Comparison of ENCODE assay signal across 13 mouse cellular contexts in genomic region chr7:66871940-66872511, GRCm38 (mm10). TPM values are rescaled to one million over a fixed set of nuclear protein-coding genes. Genes with fewer than 3 reads are reported as not detected.
DNase-seq lines count a peak whose midpoint lies in the region; ATAC-seq and TF ChIP-seq lines count a peak whose summit lies in the region.
"Had no signal": no experiment of that assay in that cellular context is flagged by ENCODE, and none has a peak within 500 bp of the region (broad histone marks: within the 10 kb centered on the region; RNA-seq: fewer than 3 reads in every experiment).

No protein-coding gene starts in this region.

- intact Hi-C loops in gastrocnemius, adult 2 months (cut with DNase I) = no loop called here

- peak overlapping the region; percentile 47 for H3K4me3 ChIP-seq in gastrocnemius, adult 2 months
- H3K4me3 ChIP-seq in limb, embryonic 11.5 days (ENCODE audit: low read depth, low read length) = no peak overlapping the region
- H3K4me3 ChIP-seq in neural tube, embryonic 15.5 days (replicated peaks) = no peak overlapping the region
- H3K4me3 ChIP-seq: heart, embryonic 13.5 days; liver, embryonic 12.5 days had no signal

- no peaks in the 10 kb centered on the region for H3K27me3 ChIP-seq in limb, embryonic 11.5 days (ENCODE audit: control insufficient read depth, insufficient read depth, low read length)
- H3K27me3 ChIP-seq in neural tube, embryonic 15.5 days (replicated peaks) = no peaks in the 10 kb centered on the region
- H3K27me3 ChIP-seq: heart, embryonic 13.5 days; liver, embryonic 12.5 days had no signal

- H3K9me3 ChIP-seq in limb, embryonic 11.5 days (ENCODE audit: control insufficient read depth, low read length) = no peaks in the 10 kb centered on the region
- H3K9me3 ChIP-seq in neural tube, embryonic 15.5 days (replicated peaks) = no peaks in the 10 kb centered on the region
- H3K9me3 ChIP-seq: heart, embryonic 13.5 days; liver, embryonic 12.5 days had no signal

- ATAC-seq in limb, embryonic 11.5 days (ENCODE audit: insufficient number of reproducible peaks, low FRiP score, low TSS enrichment, low read depth) = peak; percentile 17; the same call in 1 of the 2 replicates
- no peak for ATAC-seq in neural tube, embryonic 15.5 days (ENCODE audit: low FRiP score)
- ATAC-seq: liver, embryonic 12.5 days; Patski had no signal

- no peak for TF ChIP-seq CTCF in gastrocnemius, adult 2 months (IDR thresholded peaks at IDR 0.05)

- H3K36me3 ChIP-seq in limb, embryonic 11.5 days (ENCODE audit: control insufficient read depth, insufficient read depth, low read length) = no peaks in the 10 kb centered on the region
- no peaks in the 10 kb centered on the region for H3K36me3 ChIP-seq in neural tube, embryonic 15.5 days
- H3K36me3 ChIP-seq: heart, embryonic 13.5 days; liver, embryonic 12.5 days had no signal

- H3K9ac ChIP-seq in limb, embryonic 11.5 days (ENCODE audit: low read length) = no peak overlapping the region
- no peak overlapping the region for H3K9ac ChIP-seq in neural tube, embryonic 15.5 days (replicated peaks)
- H3K9ac ChIP-seq: heart, embryonic 13.5 days; liver, embryonic 12.5 days had no signal

- WGBS in limb, embryonic 11.5 days = 88% methylated on average over 14 of the region's 14 CpGs
- WGBS in neural tube, embryonic 15.5 days = 73% methylated on average over 14 of the region's 14 CpGs

- DNase-seq in gastrocnemius, adult 2 months = peak; percentile 26
- DNase-seq in gastrocnemius, postnatal 25 days = no peak
- DNase-seq in kidney, postnatal 14 days = peak; percentile 26
- no peak for DNase-seq in kidney, adult 18-20 months
- DNase-seq in brain, adult 2 months (ENCODE audit: low read depth, low spot score) = peak; percentile 20
- no peak for DNase-seq in limb, embryonic 11.5 days (ENCODE audit: low spot score)
- no peak for DNase-seq in spleen, adult 18-20 months
- DNase-seq: cerebellum, postnatal 36 days; layer of hippocampus, adult 9-11 months had no signal

- 0 out of 2 replicates have a peak, but pooled peaks cover 4% of the 10 kb centered on the region for H3K4me1 ChIP-seq in limb, embryonic 11.5 days (ENCODE audit: control insufficient read depth, insufficient read depth, low read length)
- H3K4me1 ChIP-seq in neural tube, embryonic 15.5 days = peaks cover 28% of the 10 kb centered on the region
- H3K4me1 ChIP-seq: liver, embryonic 12.5 days had no signal

- H3K27ac ChIP-seq in gastrocnemius, adult 2 months = no peak overlapping the region
- no peak overlapping the region for H3K27ac ChIP-seq in limb, embryonic 11.5 days (replicated peaks; ENCODE audit: low read depth, low read length)
- no peak overlapping the region for H3K27ac ChIP-seq in neural tube, embryonic 15.5 days (replicated peaks)
- H3K27ac ChIP-seq: liver, embryonic 12.5 days had no signal

- no peak overlapping the region for H3K4me2 ChIP-seq in limb, embryonic 11.5 days (ENCODE audit: low read depth, severe bottlenecking)
- no peak overlapping the region for H3K4me2 ChIP-seq in neural tube, embryonic 15.5 days
- H3K4me2 ChIP-seq: heart, embryonic 13.5 days; liver, embryonic 12.5 days had no signal

RNA-seq across cellular contexts. Expression of gene Adamts17, which starts 32.5 kb away (rescaled TPM):
- under 1 TPM; 0.15 to 0.47 TPM for total RNA-seq in gastrocnemius, adult 2 months (2021)
- 1 to 10 TPM in 1 of 2 experiments, under 1 TPM in 1; 0.67 to 1.2 TPM for total RNA-seq in gastrocnemius, postnatal 25 days (2021)
- polyA plus RNA-seq in limb, embryonic 11.5 days (2014; fragmentation: Nextera tagmentation; extraction: Ambion mirVana) = 7.7 and 8.4 TPM in 2 replicates
- 5.9 and 7.1 TPM in 2 replicates for polyA plus RNA-seq in neural tube, embryonic 15.5 days (2015; fragmentation: Nextera tagmentation; extraction: Ambion mirVana)

Comparison
In these comparisons a context has a peak if more than half of its experiments do, and no peak if none do; other contexts are left out.
1. DNase-seq: peak in gastrocnemius, adult 2 months (single experiment), kidney, postnatal 14 days (single experiment) and brain, adult 2 months (single experiment); none in gastrocnemius, postnatal 25 days (single experiment), kidney, adult 18-20 months (single experiment), limb, embryonic 11.5 days (single experiment) and spleen, adult 18-20 months (0 of 2).